Mouse (Mus musculus): ENCODE measurements at regions not wholly inside any gene's neighbourhood (a gene's known extent, or its start where the extent isn't known, plus 50 kb on each side); places are given as distances from the start of the nearest gene placed in this dataset.

DNA sequence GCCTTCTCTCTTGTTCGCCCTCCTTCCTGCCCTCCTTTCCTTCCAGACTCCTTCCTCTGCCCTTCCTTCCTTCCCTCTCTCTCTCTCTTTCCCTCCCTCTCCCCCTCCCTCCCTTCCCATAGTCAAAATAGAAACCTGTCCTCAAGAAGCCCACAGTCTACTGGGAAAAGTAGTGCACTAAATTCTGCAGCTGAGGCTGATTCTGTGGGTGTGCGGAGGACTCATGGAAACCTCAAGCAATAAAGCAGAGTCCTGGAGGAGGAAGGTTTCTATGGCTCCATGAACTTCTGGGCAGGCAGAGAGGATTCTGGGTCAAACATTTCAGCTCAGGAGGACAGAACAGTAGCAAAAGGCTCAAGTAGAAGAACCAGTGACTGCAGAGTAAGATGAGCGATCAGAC, 138.1 kb upstream of the Mycn start:
- Histone ChIP-seq H3K36me3 (ENCODE audit: control insufficient read depth, insufficient read depth, low read length, poor library complexity, severe bottlenecking) (no peaks in the 10 kb centered on the region), H3K4me1 (ENCODE audit: control insufficient read depth in 2 of 2, insufficient read depth in 2 of 2, low read length in 2 of 2, poor library complexity in 1 of 2) (no peaks in the 10 kb centered on the region), H3K9ac (ENCODE audit: insufficient read depth, low read depth, low read length, poor library complexity, severe bottlenecking) (no peak overlapping the region), H3K9me3 (ENCODE audit: control insufficient read depth, insufficient read depth, low read depth, low read length) (no peaks in the 10 kb centered on the region), H3K4me3 (ENCODE audit: insufficient read depth in 1 of 2, low read depth in 1 of 2, low read length in 2 of 2, poor library complexity in 1 of 2, severe bottlenecking in 1 of 2) (no peak overlapping the region), H3K27ac (ENCODE audit: insufficient read depth, low read depth, low read length, poor library complexity, severe bottlenecking) (no peak overlapping the region)
- in situ Hi-C loops (cut with MboI; ENCODE audit: low sequenced_read_pairs in 2 of 2, unreplicated experiment in 2 of 2) = no loop called here
- DNase-seq (ENCODE audit: low read depth, low spot score) = no peak
- no peak for TF ChIP-seq ZNF384 (IDR thresholded peaks at IDR 0.05; ENCODE audit: low read depth, low read length)
- TF ChIP-seq MAFK (IDR thresholded peaks at IDR 0.05; ENCODE audit: insufficient read depth, low read depth, low read length) = no peak
- no peak for TF ChIP-seq CHD2 (IDR thresholded peaks at IDR 0.05; ENCODE audit: low read depth, low read length)
- TF ChIP-seq ZC3H11A (IDR thresholded peaks at IDR 0.05; ENCODE audit: borderline replicate concordance, low read depth, low read length) = no peak
- TF ChIP-seq HCFC1 (IDR thresholded peaks at IDR 0.05; ENCODE audit: borderline replicate concordance, insufficient read depth, low read length) = no peak

DNA sequence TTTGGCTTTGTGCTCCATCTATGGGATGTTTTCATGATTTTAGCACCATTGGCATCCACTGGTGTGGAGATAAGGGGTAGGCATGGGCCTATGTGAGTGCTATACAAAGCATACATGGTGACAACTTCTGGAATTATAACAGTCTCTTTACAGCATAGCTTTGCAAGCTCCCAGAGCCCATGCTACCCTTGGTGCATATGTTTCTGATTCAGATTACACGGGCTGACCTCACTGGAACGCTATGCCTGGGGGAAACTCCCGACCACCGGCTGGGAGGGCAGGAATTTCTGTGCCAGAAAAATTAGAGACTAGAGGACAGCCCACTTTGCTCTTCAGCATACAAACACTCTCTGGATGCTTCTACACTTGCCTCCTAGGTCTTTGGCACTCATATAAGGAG, 136.0 kb upstream of the Mycn start:
- no peaks in the 10 kb centered on the region for H3K4me1 ChIP-seq (ENCODE audit: control insufficient read depth in 2 of 2, insufficient read depth in 2 of 2, low read length in 2 of 2, poor library complexity in 1 of 2)
- H3K9ac ChIP-seq (ENCODE audit: insufficient read depth, low read depth, low read length, poor library complexity, severe bottlenecking) = no peak overlapping the region
- no peak overlapping the region for H3K4me3 ChIP-seq (ENCODE audit: insufficient read depth in 1 of 2, low read depth in 1 of 2, low read length in 2 of 2, poor library complexity in 1 of 2, severe bottlenecking in 1 of 2)
- H3K36me3 ChIP-seq (ENCODE audit: control insufficient read depth, insufficient read depth, low read length, poor library complexity, severe bottlenecking) = no peaks in the 10 kb centered on the region
- in situ Hi-C loops (cut with MboI; ENCODE audit: low sequenced_read_pairs in 2 of 2, unreplicated experiment in 2 of 2) = no loop called here
- H3K9me3 ChIP-seq (ENCODE audit: control insufficient read depth, insufficient read depth, low read depth, low read length) = no peaks in the 10 kb centered on the region
- H3K27ac ChIP-seq (ENCODE audit: insufficient read depth, low read depth, low read length, poor library complexity, severe bottlenecking) = no peak overlapping the region
- TF ChIP-seq MAFK (IDR thresholded peaks at IDR 0.05; ENCODE audit: insufficient read depth, low read depth, low read length) (no peak), CHD2 (IDR thresholded peaks at IDR 0.05; ENCODE audit: low read depth, low read length) (no peak), ZNF384 (IDR thresholded peaks at IDR 0.05; ENCODE audit: low read depth, low read length) (no peak)
- no peak for DNase-seq (ENCODE audit: low read depth, low spot score)

DNA sequence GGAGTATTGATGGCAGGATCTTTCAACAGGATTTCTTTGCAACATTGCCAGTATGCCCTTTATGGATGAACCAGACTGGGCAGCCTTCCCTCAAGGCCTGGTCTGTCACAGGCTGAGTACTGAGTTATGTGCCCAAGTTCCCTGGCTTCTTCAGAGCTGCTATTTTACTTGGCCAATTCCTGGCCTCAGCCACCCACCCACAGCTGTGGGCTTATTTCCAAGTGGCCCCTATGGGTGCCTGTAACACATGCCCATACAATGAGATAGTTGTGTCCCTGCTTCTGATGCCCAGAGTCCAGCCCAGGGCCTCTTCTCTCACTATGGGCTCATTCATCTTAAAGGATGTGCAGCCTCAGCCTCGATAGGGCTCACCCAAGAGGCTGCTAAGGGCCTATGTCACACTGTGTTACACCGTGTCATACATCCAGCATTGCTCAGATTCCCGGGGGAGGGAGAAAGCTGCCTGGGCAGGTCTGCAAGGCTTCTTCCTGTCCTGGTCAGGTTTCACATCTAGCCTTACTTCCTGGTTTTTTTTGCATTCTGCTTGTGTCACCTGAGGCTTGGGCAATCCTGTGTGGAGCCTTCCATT, 135.1 kb upstream of the Mycn start:
- no peaks in the 10 kb centered on the region for H3K9me3 ChIP-seq (ENCODE audit: control insufficient read depth, insufficient read depth, low read depth, low read length)
- H3K9ac ChIP-seq (ENCODE audit: insufficient read depth, low read depth, low read length, poor library complexity, severe bottlenecking) = no peak overlapping the region
- H3K27ac ChIP-seq (ENCODE audit: insufficient read depth, low read depth, low read length, poor library complexity, severe bottlenecking) = no peak overlapping the region
- H3K4me1 ChIP-seq (ENCODE audit: control insufficient read depth in 2 of 2, insufficient read depth in 2 of 2, low read length in 2 of 2, poor library complexity in 1 of 2) = no peaks in the 10 kb centered on the region
- H3K4me3 ChIP-seq (ENCODE audit: insufficient read depth in 1 of 2, low read depth in 1 of 2, low read length in 2 of 2, poor library complexity in 1 of 2, severe bottlenecking in 1 of 2) = no peak overlapping the region
- in situ Hi-C loops (cut with MboI; ENCODE audit: low sequenced_read_pairs in 2 of 2, unreplicated experiment in 2 of 2) = no loop called here
- H3K36me3 ChIP-seq (ENCODE audit: control insufficient read depth, insufficient read depth, low read length, poor library complexity, severe bottlenecking) = no peaks in the 10 kb centered on the region
- DNase-seq (ENCODE audit: low read depth, low spot score) = no peak
- no peak for TF ChIP-seq MAFK (IDR thresholded peaks at IDR 0.05; ENCODE audit: insufficient read depth, low read depth, low read length)
- no peak for TF ChIP-seq HCFC1 (IDR thresholded peaks at IDR 0.05; ENCODE audit: borderline replicate concordance, insufficient read depth, low read length)
- no peak for TF ChIP-seq ZNF384 (IDR thresholded peaks at IDR 0.05; ENCODE audit: low read depth, low read length)
- no peak for TF ChIP-seq CHD2 (IDR thresholded peaks at IDR 0.05; ENCODE audit: low read depth, low read length)
- TF ChIP-seq ZC3H11A (IDR thresholded peaks at IDR 0.05; ENCODE audit: borderline replicate concordance, low read depth, low read length) = no peak

DNA sequence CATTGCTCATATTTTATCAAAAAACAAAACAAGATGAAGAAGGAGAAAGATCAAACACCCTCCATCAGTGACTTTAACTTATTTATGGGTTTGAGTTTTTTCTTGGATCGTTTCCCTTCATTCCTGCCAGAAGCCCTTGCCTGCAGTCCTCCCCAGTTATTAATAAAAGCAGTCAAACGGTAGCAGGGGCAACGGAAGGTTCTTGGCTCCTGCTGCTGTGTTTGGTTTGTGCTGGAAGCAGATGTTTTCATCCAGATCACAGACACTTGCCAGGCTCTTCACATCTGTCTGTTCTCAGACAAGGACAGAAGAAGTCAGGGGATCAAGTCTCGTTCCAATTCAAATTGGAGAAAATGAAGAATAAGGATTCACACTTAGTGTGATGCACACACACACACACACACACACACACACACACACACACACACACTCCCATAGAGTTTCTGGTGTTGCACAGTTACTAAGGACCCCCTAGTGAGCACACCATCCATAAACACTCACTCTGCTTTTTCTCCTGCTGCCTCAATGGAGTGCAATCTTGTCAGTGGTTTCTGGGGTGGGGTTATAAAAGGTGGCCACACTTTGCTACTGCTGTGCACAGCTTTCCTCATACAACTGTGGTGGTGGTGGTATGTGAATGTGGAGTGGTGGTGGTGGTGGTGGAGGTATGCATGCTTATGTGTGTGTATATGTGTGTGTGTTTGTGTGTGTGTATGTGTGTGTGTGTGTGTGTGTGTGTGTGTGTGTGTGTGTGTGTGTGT, 131.6 kb upstream of the Mycn start:
- no peak overlapping the region for H3K27ac ChIP-seq (ENCODE audit: insufficient read depth, low read depth, low read length, poor library complexity, severe bottlenecking)
- DNase-seq (ENCODE audit: low read depth, low spot score) = no peak
- H3K36me3 ChIP-seq (ENCODE audit: control insufficient read depth, insufficient read depth, low read length, poor library complexity, severe bottlenecking) = no peaks in the 10 kb centered on the region
- in situ Hi-C loops (cut with MboI; ENCODE audit: low sequenced_read_pairs in 2 of 2, unreplicated experiment in 2 of 2) = no loop called here
- H3K9me3 ChIP-seq (ENCODE audit: control insufficient read depth, insufficient read depth, low read depth, low read length) = no peaks in the 10 kb centered on the region
- H3K9ac ChIP-seq (ENCODE audit: insufficient read depth, low read depth, low read length, poor library complexity, severe bottlenecking) = no peak overlapping the region
- H3K4me3 ChIP-seq (ENCODE audit: insufficient read depth in 1 of 2, low read depth in 1 of 2, low read length in 2 of 2, poor library complexity in 1 of 2, severe bottlenecking in 1 of 2) = no peak overlapping the region
- TF ChIP-seq ZC3H11A (IDR thresholded peaks at IDR 0.05; ENCODE audit: borderline replicate concordance, low read depth, low read length) = no peak
- no peak for TF ChIP-seq CHD2 (IDR thresholded peaks at IDR 0.05; ENCODE audit: low read depth, low read length)
- no peak for TF ChIP-seq ZNF384 (IDR thresholded peaks at IDR 0.05; ENCODE audit: low read depth, low read length)
- H3K4me1 ChIP-seq (ENCODE audit: control insufficient read depth in 2 of 2, insufficient read depth in 2 of 2, low read length in 2 of 2, poor library complexity in 1 of 2) = no peaks in the 10 kb centered on the region

Data from ES-E14 (cell line).